Mouse (Mus musculus) bone marrow, adult 2 months (tissue): ENCODE results near the gene Wdr61.

Experiments used
- CTCF ChIP-seq: fragments of 200-500 bp; IDR thresholded peaks from 2 replicates; pipeline ENCODE4 v1.5.1; 2011; ENCODE audit warnings: low read length, control low read depth; ENCODE audit not compliant: control insufficient read depth, insufficient read depth
- POLR2A ChIP-seq: fragments of 200-500 bp; IDR thresholded peaks from 2 replicates; pipeline ENCODE4 v1.6.1; 2011; ENCODE audit warnings: low read depth, mild to moderate bottlenecking, control low read depth, low read length, borderline replicate concordance; ENCODE audit not compliant: control insufficient read depth

- TF ChIP-seq POLR2A: no peak
- TF ChIP-seq CTCF: no peak
Observed at GRCm38 (mm10) chr9:54734639-54735252, 427 bp upstream of the Wdr61 start.
